Mouse (Mus musculus): Measurements from ENCODE around the gene Pknox1. TPM values are rescaled to one million over a fixed set of nuclear protein-coding genes. Genes with fewer than 3 reads are reported as not detected.
A peak's percentile ranks its signal among the peaks of the same experiment; 100 is the strongest.

Gene Pknox1
- 15.0 and 19.9 TPM in 2 replicates for polyA plus RNA-seq (2015; fragmentation: Nextera tagmentation; extraction: Ambion mirVana)

GRCm38 (mm10) chr17:31564015-31564857 lies at the start of gene Pknox1:
Gene Pknox1 (plus strand): TSS chr17:31564734.
- peak; percentile 95 for ATAC-seq
- peak within 1 kb of the TSS; percentile 99 for H3K27ac ChIP-seq (ENCODE audit: low read length)
- WGBS, result 3% methylated on average over 35 of the region's 72 CpGs
- no peaks in the 10 kb centered on the region for H3K27me3 ChIP-seq (replicated peaks; ENCODE audit: insufficient read depth, low read length)
- no peaks in the 10 kb centered on the region for H3K36me3 ChIP-seq (ENCODE audit: insufficient read depth, low read length)
- TF ChIP-seq EP300 (IDR thresholded peaks at IDR 0.05) (peak; percentile 41; the same call in 1 of the 2 replicates), CTCF (IDR thresholded peaks at IDR 0.05) (no peak; the same call in 1 of the 2 replicates)
- H3K4me2 ChIP-seq (replicated peaks; ENCODE audit: low read depth, low read length), result peak within 1 kb of the TSS; percentile 87
- DNase-seq (ENCODE audit: low spot score), result peak; percentile 100
- H3K4me3 ChIP-seq (ENCODE audit: low read depth, low read length), result peak within 1 kb of the TSS; percentile 91
- peak within 1 kb of the TSS; percentile 86 for H3K9ac ChIP-seq (replicated peaks; ENCODE audit: low read depth)
- no peaks in the 10 kb centered on the region for H3K9me3 ChIP-seq (ENCODE audit: low read length)
- H3K4me1 ChIP-seq (ENCODE audit: insufficient read depth, low read depth, low read length), result peaks cover 19% of the 10 kb centered on the region; the same call in 1 of the 2 replicates

- DNase-seq (ENCODE audit: low spot score) (no peak), ATAC-seq (peak; percentile 37)
- 0 out of 2 replicates have a peak, but pooled peaks cover 4% of the 10 kb centered on the region for H3K36me3 ChIP-seq (ENCODE audit: insufficient read depth, low read length)
- no peak overlapping the region for H3K9ac ChIP-seq (replicated peaks; ENCODE audit: low read depth)
- 4% methylated on average over 7 of the region's 7 CpGs for WGBS
- no peaks in the 10 kb centered on the region; the same call in 1 of the 2 replicates for H3K4me1 ChIP-seq (ENCODE audit: insufficient read depth, low read depth, low read length)
- H3K27ac ChIP-seq (ENCODE audit: low read length), result 0 out of 2 replicates have a peak overlapping the region, but pooled peaks have one; percentile 47
- no peaks in the 10 kb centered on the region for H3K9me3 ChIP-seq (ENCODE audit: low read length)
- H3K4me3 ChIP-seq (ENCODE audit: low read depth, low read length), result peak overlapping the region; percentile 75
- H3K4me2 ChIP-seq (replicated peaks; ENCODE audit: low read depth, low read length), result peak overlapping the region; percentile 71
- no peaks in the 10 kb centered on the region for H3K27me3 ChIP-seq (replicated peaks; ENCODE audit: insufficient read depth, low read length)
- TF ChIP-seq EP300 (IDR thresholded peaks at IDR 0.05), result no peak
- peak; percentile 31 for TF ChIP-seq CTCF (IDR thresholded peaks at IDR 0.05)
These were observed 45.1 kb upstream of the Pknox1 start for GRCm38 (mm10) chr17:31519344-31519945.

- no peaks in the 10 kb centered on the region for H3K27me3 ChIP-seq (replicated peaks; ENCODE audit: insufficient read depth, low read length)
- no peaks in the 10 kb centered on the region for H3K9me3 ChIP-seq (ENCODE audit: low read length)
- peak; percentile 100 for DNase-seq (ENCODE audit: low spot score)
- no peak for TF ChIP-seq EP300 (IDR thresholded peaks at IDR 0.05)
- TF ChIP-seq CTCF (IDR thresholded peaks at IDR 0.05), result peak; percentile 0; the same call in 1 of the 2 replicates
- under 1% methylated on average over 45 of the region's 45 CpGs for WGBS
- H3K4me2 ChIP-seq (replicated peaks; ENCODE audit: low read depth, low read length), result peak within 1 kb of the TSS; percentile 71
- H3K36me3 ChIP-seq (ENCODE audit: insufficient read depth, low read length), result 0 out of 2 replicates have a peak, but pooled peaks cover 4% of the 10 kb centered on the region
- ATAC-seq, result peak; percentile 99
- no peaks in the 10 kb centered on the region; the same call in 1 of the 2 replicates for H3K4me1 ChIP-seq (ENCODE audit: insufficient read depth, low read depth, low read length)
- peak within 1 kb of the TSS; percentile 85 for H3K27ac ChIP-seq (ENCODE audit: low read length)
- peak within 1 kb of the TSS; percentile 75 for H3K4me3 ChIP-seq (ENCODE audit: low read depth, low read length)
- peak within 1 kb of the TSS; percentile 51 for H3K9ac ChIP-seq (replicated peaks; ENCODE audit: low read depth)
These were observed 44.3 kb upstream of the Pknox1 start, which contains the start of the genes Wdr4 and Ndufv3 for GRCm38 (mm10) chr17:31519946-31520838. Gene Wdr4 (minus strand): TSS chr17:31519980. Gene Ndufv3 (plus strand): TSS chr17:31520115.

- ATAC-seq (no peak), DNase-seq (ENCODE audit: low spot score) (peak; percentile 52)
- 0 out of 2 replicates have a peak, but pooled peaks cover 4% of the 10 kb centered on the region for H3K36me3 ChIP-seq (ENCODE audit: insufficient read depth, low read length)
- H3K27ac ChIP-seq (ENCODE audit: low read length), result no peak overlapping the region
- peak overlapping the region; percentile 71 for H3K4me2 ChIP-seq (replicated peaks; ENCODE audit: low read depth, low read length)
- no peaks in the 10 kb centered on the region; the same call in 1 of the 2 replicates for H3K4me1 ChIP-seq (ENCODE audit: insufficient read depth, low read depth, low read length)
- H3K4me3 ChIP-seq (ENCODE audit: low read depth, low read length), result peak overlapping the region; percentile 75
- no peak overlapping the region for H3K9ac ChIP-seq (replicated peaks; ENCODE audit: low read depth)
- WGBS, result 14% methylated on average over 3 of the region's 3 CpGs
- H3K9me3 ChIP-seq (ENCODE audit: low read length), result no peaks in the 10 kb centered on the region
- H3K27me3 ChIP-seq (replicated peaks; ENCODE audit: insufficient read depth, low read length), result no peaks in the 10 kb centered on the region
- TF ChIP-seq EP300 (IDR thresholded peaks at IDR 0.05) (no peak), CTCF (IDR thresholded peaks at IDR 0.05) (no peak)
These were observed 43.6 kb upstream of the Pknox1 start for GRCm38 (mm10) chr17:31520895-31521294.

- Histone ChIP-seq H3K4me3 (ENCODE audit: low read depth, low read length) (no peak overlapping the region), H3K27ac (ENCODE audit: low read length) (no peak overlapping the region), H3K36me3 (ENCODE audit: insufficient read depth, low read length) (0 out of 2 replicates have a peak, but pooled peaks cover 4% of the 10 kb centered on the region), H3K4me1 (ENCODE audit: insufficient read depth, low read depth, low read length) (no peaks in the 10 kb centered on the region; the same call in 1 of the 2 replicates), H3K4me2 (replicated peaks; ENCODE audit: low read depth, low read length) (no peak overlapping the region), H3K9ac (replicated peaks; ENCODE audit: low read depth) (no peak overlapping the region), H3K9me3 (ENCODE audit: low read length) (no peaks in the 10 kb centered on the region), H3K27me3 (replicated peaks; ENCODE audit: insufficient read depth, low read length) (no peaks in the 10 kb centered on the region)
- ATAC-seq (no peak), DNase-seq (ENCODE audit: low spot score) (no peak)
- TF ChIP-seq EP300 (IDR thresholded peaks at IDR 0.05) (no peak), CTCF (IDR thresholded peaks at IDR 0.05) (no peak)
- 78% methylated on average over 6 of the region's 6 CpGs for WGBS
These were observed 42.6 kb upstream of the Pknox1 start for GRCm38 (mm10) chr17:31521948-31522347.

Data from lung, postnatal 0 days (tissue).